8 mouse cellular contexts compared by ENCODE assay signal in genomic region chr11:117626557-117626956, GRCm38 (mm10). TPM values are rescaled to one million over a fixed set of nuclear protein-coding genes. Genes with fewer than 3 reads are reported as not detected.
DNase-seq lines count a peak whose midpoint lies in the region; ATAC-seq lines count a peak whose summit lies in the region.

No protein-coding gene starts in this region.

- no peak overlapping the region for H3K4me3 ChIP-seq in midbrain, embryonic 13.5 days (replicated peaks)
- no peak overlapping the region for H3K4me3 ChIP-seq in midbrain, embryonic 11.5 days (ENCODE audit: low read depth, low read length)
- no peak overlapping the region for H3K4me3 ChIP-seq in neural tube, embryonic 15.5 days (replicated peaks)

- H3K27me3 ChIP-seq in midbrain, embryonic 13.5 days, result no peaks in the 10 kb centered on the region
- peaks cover 2% of the 10 kb centered on the region; the same call in 1 of the 2 replicates for H3K27me3 ChIP-seq in midbrain, embryonic 11.5 days (ENCODE audit: control insufficient read depth, insufficient read depth, low read length)
- H3K27me3 ChIP-seq in neural tube, embryonic 15.5 days (replicated peaks), result no peaks in the 10 kb centered on the region

- H3K4me1 ChIP-seq in midbrain, embryonic 13.5 days (replicated peaks), result peaks cover 34% of the 10 kb centered on the region
- H3K4me1 ChIP-seq in midbrain, embryonic 11.5 days (ENCODE audit: control insufficient read depth, insufficient read depth, low read length), result peaks cover 8% of the 10 kb centered on the region; the same call in 1 of the 2 replicates
- H3K4me1 ChIP-seq in neural tube, embryonic 15.5 days, result peaks cover 33% of the 10 kb centered on the region

- no peaks in the 10 kb centered on the region for H3K9me3 ChIP-seq in midbrain, embryonic 13.5 days
- H3K9me3 ChIP-seq in midbrain, embryonic 11.5 days (ENCODE audit: control insufficient read depth, low read length), result no peaks in the 10 kb centered on the region
- no peaks in the 10 kb centered on the region for H3K9me3 ChIP-seq in neural tube, embryonic 15.5 days (replicated peaks)

- DNase-seq in adrenal gland, adult (ENCODE audit: inconsistent age in 2 of 2, low spot score in 1 of 2), result peak; percentile 41 to 51
- DNase-seq in adrenal gland, postnatal 10 days, result no peak
- DNase-seq in midbrain, embryonic 11.5 days (ENCODE audit: low spot score, missing footprints), result no peak
- DNase-seq in kidney, postnatal 10 days, result peak; percentile 49
- no peak for DNase-seq in ovary, postnatal 36 days (ENCODE audit: low spot score)
- DNase-seq in layer of hippocampus, postnatal 25 days (ENCODE audit: extremely low spot score in 1 of 2, low spot score in 1 of 2), result no peak

- no peak for ATAC-seq in midbrain, embryonic 13.5 days
- ATAC-seq in midbrain, embryonic 11.5 days (ENCODE audit: low FRiP score), result no peak
- ATAC-seq in neural tube, embryonic 15.5 days (ENCODE audit: low FRiP score), result no peak

- peak overlapping the region; percentile 91 for H3K27ac ChIP-seq in midbrain, embryonic 13.5 days
- H3K27ac ChIP-seq in midbrain, embryonic 11.5 days (ENCODE audit: low read depth, low read length), result no peak overlapping the region
- H3K27ac ChIP-seq in neural tube, embryonic 15.5 days (replicated peaks), result peak overlapping the region; percentile 86

- no peak overlapping the region; the same call in 1 of the 2 replicates for H3K4me2 ChIP-seq in midbrain, embryonic 13.5 days (replicated peaks)
- no peak overlapping the region for H3K4me2 ChIP-seq in midbrain, embryonic 11.5 days
- no peak overlapping the region for H3K4me2 ChIP-seq in neural tube, embryonic 15.5 days

- 58% methylated on average over 6 of the region's 6 CpGs for WGBS in midbrain, embryonic 13.5 days
- 59% methylated on average over 6 of the region's 6 CpGs for WGBS in midbrain, embryonic 11.5 days
- 63% methylated on average over 6 of the region's 6 CpGs for WGBS in neural tube, embryonic 15.5 days

- no peaks in the 10 kb centered on the region for H3K36me3 ChIP-seq in midbrain, embryonic 13.5 days
- H3K36me3 ChIP-seq in midbrain, embryonic 11.5 days (ENCODE audit: control insufficient read depth, insufficient read depth, low read length), result no peaks in the 10 kb centered on the region
- no peaks in the 10 kb centered on the region for H3K36me3 ChIP-seq in neural tube, embryonic 15.5 days

- H3K9ac ChIP-seq in midbrain, embryonic 13.5 days (replicated peaks), result 0 out of 2 replicates have a peak overlapping the region, but pooled peaks have one; percentile 33
- H3K9ac ChIP-seq in midbrain, embryonic 11.5 days (ENCODE audit: low read length), result no peak overlapping the region
- H3K9ac ChIP-seq in neural tube, embryonic 15.5 days (replicated peaks), result no peak overlapping the region

RNA-seq across cellular contexts. Expression of gene Tnrc6c, which starts 27.5 kb away (rescaled TPM):
- 10 to 100 TPM; 20.3 to 23.7 TPM for total RNA-seq in adrenal gland, postnatal 10 days (2021)
- polyA plus RNA-seq in midbrain, embryonic 13.5 days (2015; fragmentation: Nextera tagmentation; extraction: Ambion mirVana), result 30.3 and 31.7 TPM in 2 replicates
- polyA plus RNA-seq in midbrain, embryonic 11.5 days (2014; fragmentation: Nextera tagmentation; extraction: Ambion mirVana), result 14.6 and 15.1 TPM in 2 replicates
- 20.5 and 23.6 TPM in 2 replicates for polyA plus RNA-seq in neural tube, embryonic 15.5 days (2015; fragmentation: Nextera tagmentation; extraction: Ambion mirVana)
- total RNA-seq in layer of hippocampus, postnatal 25 days (2021), result 10 to 100 TPM; 53.8 to 76.8 TPM

Comparison
In these comparisons a context has a peak if more than half of its experiments do, and no peak if none do; other contexts are left out.
1. DNase-seq: peak in adrenal gland, adult (2 of 2) and kidney, postnatal 10 days (single experiment); none in adrenal gland, postnatal 10 days (single experiment), midbrain, embryonic 11.5 days (single experiment), ovary, postnatal 36 days (single experiment) and layer of hippocampus, postnatal 25 days (0 of 2).